Mouse (Mus musculus): ENCODE results near the gene Ly6g6c.
A peak's percentile ranks its signal among the peaks of the same experiment; 100 is the strongest.

GRCm38 (mm10) chr17:35049561-35050016 is 15.6 kb upstream of the Ly6g6c start, which contains the start of gene Clic1:
- TF ChIP-seq CTCF (IDR thresholded peaks at IDR 0.05; ENCODE audit: low read depth, low read length), result 0 out of 2 replicates have a peak, but pooled peaks have one; percentile 16
- no peak for TF ChIP-seq POLR2A (IDR thresholded peaks at IDR 0.05; ENCODE audit: extremely low read depth, insufficient read depth, low read length)

Data from liver, adult 2 months (tissue).